Mouse (Mus musculus): Measurements from ENCODE around the gene Nop16.
"Not testable (repeated sequence)": the region's sequence is repeated elsewhere in the genome, so short reads cannot be mapped to it uniquely, and the experiment has no call there.

The Nop16 gene

GRCm38 (mm10) chr13:54589996-54590951, at the start of gene Nop16, which contains the start of gene Higd2a:
Gene Nop16, minus strand, starts transcription at chr13:54590090.
Gene Higd2a, plus strand, starts transcription at chr13:54590207.
- DNase-seq, result peak; percentile 97

GRCm38 (mm10) chr13:54635011-54635410, 45.1 kb upstream of the Nop16 start:
- DNase-seq, result no peak

DNA sequence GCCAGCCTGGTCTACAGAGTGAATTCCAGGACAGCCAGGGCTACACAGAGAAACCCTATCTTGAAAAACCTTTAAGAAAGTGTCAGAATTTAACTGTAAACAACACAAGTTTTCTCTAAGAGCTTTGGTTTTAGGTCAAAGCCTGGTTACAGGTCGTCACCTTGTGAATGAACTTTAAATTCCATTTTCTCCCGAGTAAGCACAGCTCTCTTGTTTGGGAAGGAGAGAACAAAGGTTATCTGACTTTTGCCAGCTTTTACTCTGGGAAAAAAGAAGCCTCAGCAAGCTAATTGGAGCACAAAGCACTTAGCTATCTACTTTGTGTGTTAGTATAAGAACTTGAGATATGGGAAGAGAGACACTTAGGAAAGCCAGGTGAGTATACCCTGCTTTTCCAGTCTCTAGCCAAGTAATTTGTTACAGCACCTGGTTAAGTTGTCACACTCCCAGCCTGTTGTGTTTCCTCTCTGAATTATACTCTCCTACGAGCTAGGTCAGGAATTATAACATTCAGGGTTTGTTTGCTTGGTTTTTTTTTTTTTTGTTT, 42.9 kb upstream of the Nop16 start:
- DNase-seq, result no peak

DNA sequence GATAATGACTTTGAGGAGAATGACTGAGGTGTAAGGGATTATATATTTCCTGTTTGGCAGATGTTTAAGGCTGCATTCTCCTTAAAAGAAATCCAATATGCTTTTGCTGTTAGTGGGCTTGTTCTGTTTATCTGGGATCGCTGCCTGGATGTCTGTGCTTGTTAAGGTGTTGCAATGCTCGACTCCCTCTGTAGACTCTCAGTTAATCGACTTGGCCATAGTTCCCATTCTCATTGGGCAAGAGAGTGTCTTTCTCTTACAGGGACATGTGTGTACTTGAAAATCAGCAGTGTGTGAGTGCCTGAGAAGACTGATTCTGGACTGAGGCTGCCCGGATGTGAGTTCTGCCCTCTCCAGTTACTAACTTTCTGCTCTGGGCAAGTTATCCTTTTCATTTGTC, 39.2 kb upstream of the Nop16 start:
- DNase-seq, result peak; percentile 49

DNA sequence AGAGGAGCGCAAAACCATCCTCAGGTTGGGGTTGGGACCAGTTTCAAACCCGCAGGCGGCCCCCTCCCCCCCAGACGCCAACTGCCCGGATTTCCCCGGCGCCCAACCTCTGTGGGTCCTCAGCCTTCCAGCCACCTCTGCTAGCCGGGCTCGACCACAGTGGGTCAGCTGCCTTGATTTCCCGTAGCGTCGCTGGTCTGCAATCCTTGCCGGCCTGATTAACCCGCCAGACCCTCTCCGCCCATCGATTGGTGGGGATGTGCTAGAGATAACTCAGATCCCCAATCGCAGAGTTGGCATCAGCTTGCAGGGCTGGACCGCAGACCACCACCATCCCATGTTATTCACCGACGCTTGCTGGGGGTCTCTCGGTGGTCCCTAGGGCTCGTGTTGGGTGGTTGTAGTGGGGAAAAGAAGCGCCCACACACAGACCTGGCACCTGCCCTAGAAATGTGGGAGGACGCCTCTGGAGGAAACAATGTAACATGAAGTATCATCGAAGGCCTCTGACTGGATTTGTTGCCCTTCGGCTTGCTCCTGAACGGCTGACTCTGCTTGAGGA, 32.2 kb upstream of the Nop16 start:
- no peak for DNase-seq

GRCm38 (mm10) chr13:54621155-54621932, 31.5 kb upstream of the Nop16 start, which contains the start of gene Faf2:
Gene Faf2, plus strand, starts transcription at chr13:54621784.
- DNase-seq, result peak; percentile 99

DNA sequence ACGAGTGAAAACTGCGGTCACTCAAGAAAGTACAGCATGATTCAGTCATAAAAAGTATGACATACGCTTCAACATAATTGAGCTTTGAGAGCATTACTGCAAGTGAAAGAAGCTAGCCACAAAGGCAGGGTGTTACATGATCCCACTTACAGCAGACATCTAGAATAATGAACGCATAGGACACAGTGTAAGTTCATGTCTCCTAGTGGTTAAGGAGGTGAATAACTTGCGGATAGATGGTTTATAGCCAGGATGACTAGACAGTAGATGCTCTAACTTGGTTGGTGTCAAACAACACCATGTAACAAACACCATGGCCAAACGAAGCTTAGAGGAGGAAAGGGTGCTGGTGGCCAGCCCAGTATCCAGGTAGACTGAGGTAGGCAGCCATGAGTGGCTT, 27.1 kb upstream of the Nop16 start:
- DNase-seq, result no peak

- DNase-seq, result no peak
These were observed 26.4 kb upstream of the Nop16 start for GRCm38 (mm10) chr13:54616307-54616706.

DNA sequence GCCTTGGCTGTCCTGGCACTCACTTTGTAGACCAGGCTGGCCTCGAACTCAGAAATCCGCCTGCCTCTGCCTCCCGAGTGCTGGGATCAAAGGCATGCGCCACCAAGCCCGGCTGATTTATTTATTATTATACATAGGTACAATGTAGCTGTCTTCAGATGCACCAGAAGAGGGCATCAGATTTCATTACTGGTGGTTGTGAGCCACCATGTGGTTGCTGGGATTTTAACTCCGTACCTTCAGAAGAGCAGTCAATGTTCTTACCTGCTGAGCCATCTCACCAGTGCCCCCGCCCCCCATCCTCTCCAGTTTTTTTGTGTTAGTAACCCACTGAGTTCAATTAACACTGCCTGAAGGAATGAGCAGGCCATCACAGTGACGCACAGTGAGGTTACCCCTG, 23.3 kb upstream of the Nop16 start:
- not testable (repeated sequence) for DNase-seq

DNA sequence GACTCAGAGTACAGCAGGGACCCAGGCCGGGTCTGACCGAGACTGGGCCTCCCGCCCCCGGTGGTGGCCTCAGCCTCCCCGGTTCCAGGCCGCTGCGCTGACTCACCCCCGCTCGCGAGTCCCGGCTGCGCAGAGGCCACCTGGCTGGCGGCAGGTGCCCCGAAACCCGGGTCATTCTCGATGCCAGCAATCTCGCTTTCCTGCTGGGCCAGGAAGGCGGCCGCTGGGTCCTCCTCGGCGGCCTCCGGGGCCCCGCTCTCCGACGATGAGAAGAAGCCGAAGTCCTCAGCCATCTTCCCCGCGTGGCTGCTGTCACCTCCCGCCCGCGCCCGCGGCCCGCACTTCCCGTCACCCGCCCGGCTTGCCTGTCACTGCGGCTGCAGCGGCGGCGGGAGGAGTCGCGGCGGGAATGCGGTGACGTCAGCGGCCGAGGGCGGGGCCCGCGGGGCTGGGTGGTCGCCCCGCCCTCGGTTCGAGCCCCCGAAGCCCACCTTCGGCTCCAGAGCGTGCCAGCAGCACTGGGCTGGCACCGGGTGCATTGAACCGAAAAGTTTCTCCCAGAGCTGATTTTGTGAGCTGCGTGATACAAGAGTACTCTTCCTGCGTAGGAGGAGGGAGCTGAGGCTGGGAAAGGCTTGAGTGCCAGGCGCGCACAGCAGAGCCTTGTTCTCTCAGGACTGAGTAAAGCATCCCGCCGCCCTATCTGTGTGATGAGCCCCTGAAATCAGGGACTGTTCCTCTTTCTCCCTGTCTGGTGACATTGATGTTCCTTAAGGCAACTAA, 21.3 kb upstream of the Nop16 start, which contains the start of gene Cltb:
Cltb (minus strand) TSS at position 373 of the 783 bp plus-strand sequence.
- peak; percentile 93 for DNase-seq

DNA sequence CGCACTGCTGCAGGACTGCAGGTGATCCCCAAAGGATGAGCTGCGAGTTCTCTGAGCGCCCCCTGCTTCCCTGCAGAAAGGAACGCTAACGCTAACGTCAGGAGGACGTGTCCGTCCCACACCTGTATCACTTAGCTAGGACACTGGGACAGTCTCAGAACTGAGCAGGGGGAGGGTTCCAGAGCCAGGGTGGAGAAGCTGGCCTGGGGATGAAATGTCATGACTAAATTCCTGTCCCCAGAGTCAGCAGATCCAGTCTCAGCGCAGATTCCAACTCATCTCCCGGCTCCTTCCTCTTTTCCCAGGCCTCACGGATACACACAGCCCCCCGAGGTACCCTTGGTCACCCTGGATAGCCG, 20.7 kb upstream of the Nop16 start:
- no peak for DNase-seq

DNA sequence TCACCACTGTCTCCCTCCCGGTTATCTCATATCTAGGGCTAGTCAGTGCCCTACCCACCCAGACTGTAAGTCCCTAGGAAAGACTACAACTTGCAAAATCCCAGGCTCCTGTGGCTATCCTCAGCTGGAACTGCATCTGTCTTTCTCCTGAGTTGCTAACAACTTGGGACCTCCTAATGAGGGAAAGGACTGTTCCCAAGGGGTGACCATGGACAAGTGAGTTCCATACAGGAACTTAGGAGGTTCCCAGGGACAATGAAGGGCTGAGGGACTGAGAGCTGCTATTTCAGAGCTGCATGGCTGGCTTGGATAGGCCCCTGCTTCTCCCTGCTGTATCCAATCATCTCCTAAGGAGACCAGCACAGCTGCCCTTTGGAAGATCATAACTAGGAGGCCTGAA, 19.4 kb upstream of the Nop16 start:
- no peak for DNase-seq

DNA sequence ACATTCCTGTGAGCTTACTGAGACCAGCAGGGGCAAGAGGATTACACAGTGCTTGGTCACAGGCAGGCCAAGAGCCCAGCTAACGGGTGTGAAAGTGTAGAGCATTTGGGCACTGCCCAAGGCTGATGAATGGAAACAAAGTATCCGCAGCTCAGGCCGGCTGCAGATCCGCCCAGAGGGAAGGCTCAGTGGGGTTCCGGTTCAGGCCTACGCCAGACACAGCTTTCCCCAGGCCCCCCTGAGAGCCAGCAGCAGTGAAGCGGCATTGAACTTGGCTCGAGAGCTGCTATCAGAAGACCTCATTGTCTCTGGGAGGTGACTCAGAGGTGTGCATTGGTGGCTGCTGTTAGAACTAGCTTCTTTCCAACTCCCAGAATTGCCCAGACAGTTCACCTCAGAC, 18.8 kb upstream of the Nop16 start:
- DNase-seq, result peak; percentile 24

DNA sequence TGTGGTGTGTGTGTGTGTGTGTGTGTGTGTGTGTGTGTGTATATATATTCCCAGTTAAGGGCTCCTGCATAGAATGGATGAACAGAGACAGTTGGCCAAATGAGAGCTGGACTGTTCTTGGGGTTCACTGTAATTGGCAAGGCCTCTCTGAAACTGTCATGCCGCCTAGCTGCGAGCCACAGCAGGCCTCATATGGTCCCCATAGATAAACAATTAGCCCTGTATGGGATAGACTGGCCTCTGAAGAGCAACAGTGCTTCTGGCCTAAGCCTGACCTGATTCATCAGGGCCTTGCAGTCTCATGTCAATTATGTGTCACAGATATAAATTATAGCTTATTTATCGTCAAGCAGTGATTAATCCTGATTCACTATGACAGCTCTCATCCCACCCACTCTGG, 18.1 kb upstream of the Nop16 start:
- DNase-seq, result no peak

DNA sequence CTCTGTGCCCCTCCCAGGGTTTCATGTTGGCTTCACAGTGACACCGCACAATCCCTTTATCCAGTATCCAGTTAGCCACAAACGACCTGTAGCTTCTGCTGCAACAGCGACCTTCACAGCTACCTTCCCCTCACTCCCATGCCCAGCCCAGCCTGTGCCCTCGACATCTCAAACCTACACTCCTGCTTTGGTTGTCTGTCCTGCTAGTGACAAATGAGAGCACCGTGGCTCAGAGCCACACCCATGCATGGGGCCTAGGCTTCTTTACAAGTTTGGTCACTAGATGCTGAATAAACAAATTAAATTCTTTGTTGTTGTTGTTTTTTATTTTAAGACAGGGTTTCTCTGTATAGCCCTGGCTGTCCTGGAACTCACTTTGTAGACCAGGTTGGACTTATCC, 17.3 kb upstream of the Nop16 start:
- DNase-seq, result no peak

GRCm38 (mm10) chr13:54605426-54605825, 15.5 kb upstream of the Nop16 start:
- no peak for DNase-seq

- no peak for DNase-seq
These were observed 14.3 kb upstream of the Nop16 start for GRCm38 (mm10) chr13:54604221-54604620.

DNA sequence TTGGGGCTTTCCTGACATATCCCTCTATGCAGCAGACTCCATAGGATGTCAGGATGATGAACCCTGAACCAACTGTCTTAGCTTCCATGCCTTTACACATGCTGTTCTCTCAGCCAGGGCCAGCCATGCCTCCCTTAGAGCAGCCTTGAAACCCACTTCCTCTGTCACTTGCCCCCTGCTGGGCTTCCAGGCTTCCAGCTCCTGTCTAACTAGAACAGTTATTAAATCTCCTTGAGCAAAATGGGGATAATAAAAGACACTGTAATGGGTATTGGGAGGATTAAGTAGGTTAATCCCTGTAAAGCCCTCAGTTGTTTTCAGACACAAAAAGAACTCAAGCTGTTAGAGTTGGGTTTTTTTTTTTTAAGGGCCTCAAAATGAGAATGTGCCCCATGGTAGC, 13.6 kb upstream of the Nop16 start:
- no peak for DNase-seq

- DNase-seq, result no peak
These were observed 12.8 kb upstream of the Nop16 start for GRCm38 (mm10) chr13:54602639-54603111.

- no peak for DNase-seq
These were observed 8.8 kb upstream of the Nop16 start for GRCm38 (mm10) chr13:54598622-54599143.

DNA sequence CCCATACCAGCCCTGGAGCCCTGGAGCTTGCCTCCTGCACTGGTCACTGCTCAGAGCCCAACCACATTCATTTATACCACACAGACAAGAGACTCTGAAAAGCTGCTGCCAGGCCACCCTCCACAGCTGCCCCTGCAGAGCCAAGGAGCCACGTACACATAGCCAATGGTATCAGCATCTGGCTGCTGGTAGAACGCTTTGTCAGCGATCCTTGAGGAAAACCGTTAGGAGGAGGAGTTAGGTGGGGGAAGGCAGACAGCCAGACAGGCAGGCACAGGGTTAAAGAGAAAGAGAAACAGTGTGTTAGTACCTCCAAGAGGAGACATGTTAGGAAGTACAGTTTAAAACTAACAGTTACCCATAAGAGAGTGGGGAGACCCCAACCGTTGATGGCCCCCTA, 7.0 kb upstream of the Nop16 start:
- no peak for DNase-seq

Data from lung, postnatal 14 days (tissue).